Mouse (Mus musculus) layer of hippocampus, adult 9-10 months (tissue): ENCODE measurements at regions not wholly inside any gene's neighbourhood (a gene's known extent, or its start where the extent isn't known, plus 50 kb on each side); places are given as distances from the start of the nearest gene placed in this dataset.
A peak's percentile ranks its signal among the peaks of the same experiment; 100 is the strongest.

Experiments used
- DNase-seq: peaks from one replicate; pipeline ENCODE4 v3.0.0; 2022; ENCODE audit warnings: low spot score

GRCm38 (mm10) chr10:66342823-66343350 is 753.0 kb upstream of the Jmjd1c start:
- DNase-seq = no peak

DNA sequence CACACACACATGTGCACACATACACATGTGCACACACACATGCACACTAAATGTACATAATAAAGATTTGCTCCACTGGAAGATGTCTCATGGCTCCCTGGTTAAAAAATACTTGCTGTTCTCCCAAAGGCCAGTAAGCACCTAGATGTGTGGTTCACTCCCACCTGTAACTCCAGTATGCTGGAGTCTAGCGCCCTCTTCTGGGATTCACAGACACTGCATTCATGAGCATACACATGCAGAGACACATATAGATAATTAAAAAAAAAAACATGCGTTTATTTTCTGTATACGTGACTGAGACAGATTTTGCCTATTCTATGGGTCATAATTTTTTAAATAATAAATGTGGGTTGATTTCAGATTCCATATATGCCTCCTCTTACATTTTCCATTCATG is 747.5 kb upstream of the Jmjd1c start:
- DNase-seq = no peak

GRCm38 (mm10) chr10:66351036-66351435 is 744.9 kb upstream of the Jmjd1c start:
- no peak for DNase-seq

DNA sequence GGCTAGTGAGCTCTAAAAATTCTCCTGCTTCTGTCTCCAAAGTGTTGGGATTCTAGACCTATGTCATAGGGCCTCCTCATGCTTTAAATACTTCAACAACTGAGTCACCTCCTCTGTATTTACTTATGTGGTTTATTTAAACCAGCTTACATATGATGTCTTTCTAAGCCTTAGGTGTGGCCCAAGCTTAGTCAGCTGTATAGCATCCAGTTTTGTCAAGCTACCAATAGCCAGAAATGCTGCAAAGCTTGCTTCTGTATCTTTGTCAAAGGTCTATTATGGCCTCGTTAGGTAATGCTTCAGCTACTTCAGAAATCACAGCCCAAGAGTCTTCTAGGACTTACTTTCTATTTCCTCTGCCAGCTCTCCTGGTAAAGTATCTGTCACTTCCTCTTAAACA is 741.9 kb upstream of the Jmjd1c start:
- DNase-seq = no peak

- DNase-seq = no peak
These were observed 740.9 kb upstream of the Jmjd1c start for GRCm38 (mm10) chr10:66354986-66355385.

GRCm38 (mm10) chr10:66357736-66358135 is 738.2 kb upstream of the Jmjd1c start:
- DNase-seq = no peak

DNA sequence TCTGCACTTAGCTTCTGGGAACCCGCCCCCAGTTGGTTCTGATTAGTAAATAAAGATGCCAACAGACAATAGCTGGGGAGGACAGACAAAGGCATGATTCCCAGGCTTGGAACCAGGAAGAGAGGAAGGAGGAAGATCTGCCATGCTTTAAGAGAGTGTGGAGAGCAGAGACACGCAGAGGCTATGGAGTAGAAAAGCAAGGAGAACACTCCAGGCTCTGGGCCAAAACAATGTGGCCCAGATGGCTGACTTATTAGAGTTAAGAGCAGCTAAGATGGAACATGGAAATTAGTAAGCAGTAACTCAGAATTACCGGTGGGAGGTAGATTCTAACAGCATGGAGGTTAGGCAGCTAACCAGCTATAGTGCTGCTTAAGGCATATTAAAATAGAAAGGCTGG is 725.8 kb upstream of the Jmjd1c start:
- peak; percentile 25 for DNase-seq

- no peak for DNase-seq
These were observed 724.2 kb upstream of the Jmjd1c start for GRCm38 (mm10) chr10:66371756-66372155.
